Mouse (Mus musculus): ENCODE results near the gene U2af1. TPM values are rescaled to one million over a fixed set of nuclear protein-coding genes. Genes with fewer than 3 reads are reported as not detected.
"Not testable (repeated sequence)": the region's sequence is repeated elsewhere in the genome, so short reads cannot be mapped to it uniquely, and the experiment has no call there.

The U2af1 gene
- total RNA-seq, 1 experiment from 2014 or later = 195 TPM

DNA sequence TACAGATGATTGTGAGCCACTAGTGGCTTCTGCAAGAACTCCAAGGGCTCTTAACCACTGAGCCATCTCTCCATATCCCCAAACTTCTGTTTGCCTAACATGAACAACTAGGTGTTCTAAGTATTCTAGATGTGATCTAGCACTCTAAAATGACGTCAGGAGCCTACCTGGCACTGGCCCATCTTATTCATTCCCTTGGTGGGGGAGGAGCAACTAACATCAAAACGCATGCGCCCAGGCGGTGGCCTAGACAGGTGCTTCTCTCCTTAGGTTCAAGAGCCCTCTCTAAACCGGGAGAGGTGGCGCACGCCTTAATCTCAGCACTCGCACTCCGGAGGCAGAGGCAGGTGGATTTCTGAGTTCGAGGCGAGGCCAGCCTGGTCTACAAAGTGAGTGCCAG lies 22.9 kb downstream of the U2af1 start:
- ATAC-seq (replicated peaks; ENCODE audit: insufficient number of reproducible peaks, low FRiP score, low TSS enrichment, poor library complexity, severe bottlenecking) = no peak

DNA sequence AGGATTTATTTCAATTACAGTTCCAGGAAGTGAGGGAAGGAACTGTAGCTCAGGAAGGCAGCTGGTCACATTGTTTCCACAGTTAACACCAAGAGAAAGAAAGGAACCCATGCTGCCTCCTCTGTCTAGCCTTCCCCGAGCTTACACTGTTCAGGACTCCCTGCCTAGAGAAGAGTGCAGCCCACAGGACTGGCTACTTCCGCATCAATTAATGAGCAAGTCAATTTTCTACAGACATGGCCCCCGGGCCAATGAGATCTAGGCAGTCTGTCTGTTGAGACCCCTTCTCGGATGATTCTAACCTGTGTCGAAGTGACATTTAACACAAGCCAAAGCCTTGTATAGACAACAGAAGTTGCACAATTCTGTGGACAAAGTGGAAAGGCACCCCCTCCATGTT lies 23.8 kb downstream of the U2af1 start:
- ATAC-seq (replicated peaks; ENCODE audit: insufficient number of reproducible peaks, low FRiP score, low TSS enrichment, poor library complexity, severe bottlenecking) = no peak

DNA sequence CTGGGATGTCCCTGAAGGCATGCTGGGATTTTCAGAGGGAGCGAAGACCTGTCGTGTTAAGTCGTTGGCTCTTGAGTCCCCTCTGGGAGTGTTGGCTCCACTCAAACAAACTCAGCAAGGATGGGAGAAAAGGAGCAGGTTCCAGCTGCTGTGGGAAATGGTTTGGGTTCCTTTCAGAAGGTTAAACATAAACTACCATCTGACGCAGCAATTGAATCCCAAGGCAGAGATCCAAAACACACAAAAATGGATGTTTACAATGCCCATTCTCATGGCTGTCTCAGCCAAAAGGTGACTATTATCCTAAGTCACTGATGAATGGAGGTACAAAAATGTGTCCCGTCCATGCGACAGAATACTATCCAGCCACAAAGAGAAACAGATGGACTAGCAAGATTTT lies 25.7 kb downstream of the U2af1 start:
- ATAC-seq (replicated peaks; ENCODE audit: insufficient number of reproducible peaks, low FRiP score, low TSS enrichment, poor library complexity, severe bottlenecking) = no peak

DNA sequence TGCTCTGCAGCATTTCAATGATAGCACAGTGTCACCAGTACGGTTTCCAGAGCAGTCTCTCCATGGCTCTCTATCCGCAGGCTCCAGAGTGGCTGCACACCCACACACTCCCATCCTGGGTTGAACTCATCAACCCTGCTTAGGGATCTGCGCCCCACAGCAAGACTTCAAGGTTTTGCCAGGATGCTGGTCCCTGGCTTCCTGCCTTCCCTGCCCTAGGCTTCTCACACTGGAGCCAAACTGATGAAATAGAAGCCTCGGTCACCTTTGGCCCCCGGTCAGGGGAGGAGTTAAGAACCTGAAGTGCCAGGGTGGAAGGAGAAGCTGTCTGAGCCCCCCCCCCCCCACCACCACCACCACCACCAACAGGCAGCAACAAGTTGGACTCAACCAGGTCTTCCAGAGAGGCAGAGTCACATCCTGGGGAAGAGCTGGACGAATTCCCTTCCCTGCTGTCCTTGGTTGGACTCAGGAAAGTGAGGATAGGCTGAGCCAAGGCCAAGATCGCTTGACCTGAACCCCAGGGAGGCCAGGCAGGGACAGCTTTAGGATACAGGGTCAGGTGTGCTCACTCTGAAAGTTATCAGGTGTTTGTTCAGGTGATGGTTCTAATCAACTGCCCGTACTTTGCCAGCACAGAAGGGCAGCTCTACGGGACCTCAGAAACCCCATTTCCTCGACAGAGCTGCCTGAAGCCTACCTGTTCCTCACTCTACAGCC lies 27.5 kb downstream of the U2af1 start:
- ATAC-seq (replicated peaks; ENCODE audit: insufficient number of reproducible peaks, low FRiP score, low TSS enrichment, poor library complexity, severe bottlenecking) = no peak

DNA sequence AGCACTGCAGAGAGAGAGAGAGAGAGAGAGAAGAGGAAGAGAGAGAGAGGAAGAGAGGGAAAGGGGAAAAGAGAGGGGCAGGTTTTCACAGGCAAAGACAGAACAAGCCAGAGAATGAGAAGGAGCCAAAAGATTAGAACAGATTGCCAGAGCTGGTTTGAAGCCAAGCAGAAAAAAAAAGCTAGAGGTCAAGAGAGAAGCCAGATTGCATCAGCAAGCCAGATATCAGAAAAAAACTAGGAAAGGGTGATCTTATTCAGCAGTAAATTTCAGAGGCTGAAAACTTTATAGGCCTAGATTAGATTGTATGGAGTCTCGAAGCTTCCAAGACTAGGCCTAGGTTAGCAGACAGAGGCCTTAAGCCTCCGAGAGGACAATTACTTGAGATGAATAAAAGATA lies 30.7 kb downstream of the U2af1 start:
- ATAC-seq (replicated peaks; ENCODE audit: insufficient number of reproducible peaks, low FRiP score, low TSS enrichment, poor library complexity, severe bottlenecking) = no peak

DNA sequence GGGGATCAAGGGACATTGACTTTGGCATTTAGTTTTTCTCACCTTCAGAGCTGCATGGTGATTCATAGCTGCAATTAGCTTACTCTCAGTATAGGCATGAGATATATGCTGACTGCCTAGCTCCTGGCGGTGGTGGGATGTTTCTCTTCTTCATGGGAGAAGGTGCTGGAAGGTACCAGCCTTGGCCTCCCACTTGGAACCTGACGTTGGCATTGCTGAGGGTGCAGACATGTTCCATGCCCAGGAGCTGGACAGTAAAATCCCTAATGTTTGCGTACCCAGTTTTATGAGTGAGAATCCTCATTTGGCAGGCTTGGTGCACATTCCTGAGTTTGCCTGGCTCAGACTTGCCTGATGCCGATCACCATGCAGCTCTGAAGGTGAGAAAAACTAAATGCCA lies 35.6 kb downstream of the U2af1 start:
- no peak for ATAC-seq (replicated peaks; ENCODE audit: insufficient number of reproducible peaks, low FRiP score, low TSS enrichment, poor library complexity, severe bottlenecking)

DNA sequence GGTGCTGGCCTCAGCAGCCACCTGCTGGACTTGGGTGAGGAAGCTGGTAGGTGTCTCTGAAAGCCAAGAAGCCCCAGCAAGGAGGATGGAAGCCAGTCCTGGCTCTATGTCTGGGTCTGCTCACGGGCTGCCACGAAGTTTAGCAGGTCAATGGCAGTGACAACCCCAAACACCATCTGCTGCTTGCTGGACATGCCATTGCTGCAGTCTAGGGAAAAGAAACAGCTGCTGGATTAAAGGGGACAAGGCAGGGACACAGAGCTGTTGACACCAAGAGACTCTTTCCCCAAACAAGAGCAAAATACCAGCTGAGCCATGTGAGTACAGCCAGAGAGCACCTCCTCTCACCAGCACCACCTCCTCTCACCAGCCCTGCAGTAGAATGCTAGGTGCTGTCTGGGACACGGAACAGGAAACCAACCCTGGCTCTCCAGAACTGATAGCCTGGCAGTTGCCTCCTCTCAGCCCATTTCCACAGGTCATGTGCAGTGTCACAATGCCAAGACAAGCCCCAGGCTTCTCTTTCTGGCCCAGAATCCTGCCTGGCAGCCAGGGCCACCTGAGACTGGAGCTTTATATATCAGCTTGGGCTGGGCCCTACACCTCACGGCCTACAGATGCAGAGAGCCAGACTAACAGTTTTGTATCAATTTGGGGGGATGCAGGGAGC lies 45.5 kb downstream of the U2af1 start:
- no peak for ATAC-seq (replicated peaks; ENCODE audit: insufficient number of reproducible peaks, low FRiP score, low TSS enrichment, poor library complexity, severe bottlenecking)

DNA sequence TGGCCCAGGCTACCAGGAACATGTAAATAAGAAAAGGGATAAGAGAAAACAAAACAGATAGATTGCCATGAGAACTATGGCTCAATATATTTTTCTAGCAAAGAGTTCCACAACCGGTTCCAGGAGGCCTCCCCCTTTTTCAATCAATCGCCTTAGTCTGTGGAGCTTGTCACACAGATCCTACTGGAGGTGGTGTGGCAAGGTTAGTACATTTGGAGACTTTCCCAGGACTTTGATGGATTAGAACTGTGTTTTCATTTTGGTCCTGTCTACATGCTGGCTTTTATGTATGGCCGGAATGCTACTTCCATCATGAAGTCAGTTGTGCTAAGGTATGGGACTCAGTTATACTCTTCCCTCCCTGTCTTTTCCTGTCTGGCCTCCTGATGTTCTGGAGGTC lies 48.8 kb downstream of the U2af1 start:
- no peak for ATAC-seq (replicated peaks; ENCODE audit: insufficient number of reproducible peaks, low FRiP score, low TSS enrichment, poor library complexity, severe bottlenecking)

DNA sequence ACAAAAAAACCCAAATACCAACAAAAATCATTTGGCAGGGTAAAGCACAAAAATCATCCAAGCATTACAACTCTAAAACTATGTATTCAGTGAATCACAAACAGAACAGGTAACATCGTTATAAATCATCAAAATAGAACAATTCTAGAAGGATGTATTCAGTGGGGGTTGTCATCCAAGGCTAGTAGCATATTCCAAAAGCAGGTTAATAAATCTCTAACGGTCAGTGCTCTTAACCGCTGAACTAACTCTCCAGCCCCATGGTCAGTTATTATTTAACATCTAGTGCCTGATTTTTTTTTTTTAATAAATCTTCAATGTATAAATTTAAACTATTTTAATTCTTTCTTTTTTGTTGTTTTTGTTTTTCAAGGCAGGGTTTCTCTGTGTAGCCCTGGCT lies 49.5 kb downstream of the U2af1 start:
- ATAC-seq (replicated peaks; ENCODE audit: insufficient number of reproducible peaks, low FRiP score, low TSS enrichment, poor library complexity, severe bottlenecking) = not testable (repeated sequence)

DNA sequence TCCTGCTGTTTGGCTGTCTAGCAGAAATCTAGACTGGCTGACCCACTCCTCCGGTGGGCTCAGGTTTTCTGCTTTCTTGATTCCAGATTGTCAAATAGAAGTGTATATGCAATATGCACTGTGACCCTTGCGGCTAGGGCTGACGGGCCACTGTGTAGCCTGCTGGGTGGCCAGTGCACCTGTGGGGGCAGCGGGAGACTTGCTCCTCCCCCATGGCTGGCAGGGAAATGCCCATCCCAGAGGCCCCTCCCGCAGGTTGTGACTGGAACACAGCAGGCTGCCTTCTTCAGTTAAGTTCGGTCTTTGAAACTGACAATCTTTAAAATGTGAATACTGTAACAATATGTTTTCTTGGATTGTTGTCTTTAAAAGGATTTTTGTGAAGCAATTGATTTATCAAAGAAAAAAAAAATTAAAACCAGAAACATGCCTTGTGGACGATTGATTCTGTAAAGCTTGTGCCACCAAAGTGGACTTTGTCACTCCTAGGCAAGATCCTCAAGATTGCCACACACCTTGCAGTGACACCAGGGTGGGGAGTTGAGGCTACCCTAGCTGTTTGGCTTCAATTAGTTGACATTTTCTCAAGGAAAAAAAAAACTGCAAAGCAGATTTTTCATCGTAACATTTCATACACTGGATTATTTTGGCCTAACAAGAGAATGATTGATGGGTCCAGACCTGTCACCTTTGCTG lies 51.3 kb downstream of the U2af1 start:
- no peak for ATAC-seq (replicated peaks; ENCODE audit: insufficient number of reproducible peaks, low FRiP score, low TSS enrichment, poor library complexity, severe bottlenecking)

DNA sequence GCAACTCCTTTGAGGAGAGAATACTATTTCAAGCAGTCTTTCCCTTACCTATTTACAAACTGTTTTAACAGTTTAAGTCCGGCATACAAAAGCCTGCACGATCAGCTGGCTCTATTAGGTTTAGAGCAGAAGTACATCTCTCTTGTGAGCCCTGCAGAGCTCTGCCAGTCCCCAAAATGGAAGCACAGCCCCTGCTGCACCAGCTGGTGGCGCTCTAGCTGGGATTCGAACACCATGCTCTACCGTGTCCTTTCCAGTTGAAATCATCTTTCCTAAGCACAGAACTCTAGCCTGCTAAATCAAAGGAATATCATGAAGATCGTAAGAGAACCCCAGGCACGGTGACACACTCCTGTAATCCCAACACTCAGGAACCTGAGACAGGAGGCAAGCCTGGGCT lies 52.3 kb downstream of the U2af1 start:
- no peak for ATAC-seq (replicated peaks; ENCODE audit: insufficient number of reproducible peaks, low FRiP score, low TSS enrichment, poor library complexity, severe bottlenecking)

DNA sequence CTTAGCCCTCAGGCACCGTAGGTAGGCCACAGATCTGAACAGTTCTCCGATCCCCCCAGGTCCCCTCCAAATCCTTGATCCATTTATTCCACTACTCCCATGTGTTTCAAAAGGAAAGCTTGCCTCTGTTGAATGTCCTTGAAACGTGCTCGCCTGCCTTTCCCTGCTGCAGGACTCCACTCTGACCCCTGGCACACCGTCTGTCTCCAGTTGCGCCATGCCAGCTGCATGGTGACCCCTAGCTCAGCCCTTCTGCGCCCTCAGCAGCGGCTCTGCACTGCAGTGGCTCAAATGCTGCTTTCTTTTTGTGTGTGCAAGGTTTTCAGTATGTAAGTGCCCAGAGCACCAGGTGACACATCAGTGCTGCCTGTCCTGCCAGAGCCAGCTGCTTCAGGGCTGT lies 60.1 kb downstream of the U2af1 start:
- no peak for ATAC-seq (replicated peaks; ENCODE audit: insufficient number of reproducible peaks, low FRiP score, low TSS enrichment, poor library complexity, severe bottlenecking)

DNA sequence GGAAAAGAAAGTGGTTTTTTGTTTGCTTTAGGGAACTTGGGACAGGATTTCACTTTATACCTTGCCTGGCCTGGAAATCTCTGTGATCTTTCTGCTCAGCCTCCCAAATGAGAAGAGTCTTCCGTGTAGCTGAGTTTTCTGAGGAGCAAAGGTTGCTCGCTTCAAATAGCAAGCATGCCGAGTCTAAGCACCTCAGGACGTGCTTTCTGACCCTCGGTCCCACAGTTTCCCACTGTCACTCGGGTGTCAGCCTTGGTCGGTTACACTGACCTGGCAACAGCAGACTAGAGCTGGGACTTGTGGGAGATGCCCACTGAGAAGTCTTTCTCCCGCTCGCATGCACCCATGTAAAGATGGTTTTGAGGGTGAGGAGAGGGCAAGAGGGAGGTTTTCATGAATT lies 60.7 kb downstream of the U2af1 start:
- no peak for ATAC-seq (replicated peaks; ENCODE audit: insufficient number of reproducible peaks, low FRiP score, low TSS enrichment, poor library complexity, severe bottlenecking)

Other genes with a start within 250 kb of the U2af1 start
- gene Wdr4, start 138.9 kb downstream of the U2af1 start, total RNA-seq (2017) = 4.3 to 6.1 TPM (median 5.3 TPM) in 3 replicates
- 166 to 246 TPM (median 210 TPM) in 3 replicates for gene Ndufv3, start 138.8 kb downstream of the U2af1 start, total RNA-seq (2017)
- 26.9 to 32.1 TPM (median 29.4 TPM) in 3 replicates for gene Pknox1, start 94.2 kb downstream of the U2af1 start, total RNA-seq (2017)
- not detected in 3 replicates for gene Cbs, start 21.7 kb downstream of the U2af1 start, total RNA-seq (2017)
- gene Cryaa, start 18.9 kb upstream of the U2af1 start, total RNA-seq (2017) = not detected in 3 replicates
- gene Sik1, start 196.9 kb upstream of the U2af1 start, total RNA-seq (2017) = 146 to 224 TPM (median 193 TPM) in 3 replicates

Measured in monocyte, adult 5-6 weeks (primary cell).